Mouse (Mus musculus): Measurements from ENCODE around the gene Amtn. TPM values are rescaled to one million over a fixed set of nuclear protein-coding genes. Genes with fewer than 3 reads are reported as not detected.
"Not testable (repeated sequence)": the region's sequence is repeated elsewhere in the genome, so short reads cannot be mapped to it uniquely, and the experiment has no call there.

Amtn gene
- total RNA-seq (2017) = not detected in 3 replicates

- ATAC-seq (replicated peaks; ENCODE audit: insufficient number of reproducible peaks, low FRiP score, low TSS enrichment, poor library complexity, severe bottlenecking) = no peak
Observed at GRCm38 (mm10) chr5:88375808-88376207, at the start of gene Amtn. Gene Amtn, plus strand, starts transcription at chr5:88376108.

- ATAC-seq (replicated peaks; ENCODE audit: insufficient number of reproducible peaks, low FRiP score, low TSS enrichment, poor library complexity, severe bottlenecking) = not testable (repeated sequence)
Observed at GRCm38 (mm10) chr5:88348533-88348932, 27.4 kb upstream of the Amtn start.

- no peak for ATAC-seq (replicated peaks; ENCODE audit: insufficient number of reproducible peaks, low FRiP score, low TSS enrichment, poor library complexity, severe bottlenecking)
Observed at GRCm38 (mm10) chr5:88364768-88365167, 11.1 kb upstream of the Amtn start.

- ATAC-seq (replicated peaks; ENCODE audit: insufficient number of reproducible peaks, low FRiP score, low TSS enrichment, poor library complexity, severe bottlenecking) = no peak
Observed at GRCm38 (mm10) chr5:88366886-88367285, 9.0 kb upstream of the Amtn start.

- ATAC-seq (replicated peaks; ENCODE audit: insufficient number of reproducible peaks, low FRiP score, low TSS enrichment, poor library complexity, severe bottlenecking) = no peak
Observed at GRCm38 (mm10) chr5:88370578-88371232, 5.2 kb upstream of the Amtn start.

- no peak for ATAC-seq (replicated peaks; ENCODE audit: insufficient number of reproducible peaks, low FRiP score, low TSS enrichment, poor library complexity, severe bottlenecking)
Observed at GRCm38 (mm10) chr5:88372563-88372962, 3.3 kb upstream of the Amtn start.

GRCm38 (mm10) chr5:88391960-88392359, 16.1 kb downstream of the Amtn start:
- ATAC-seq (replicated peaks; ENCODE audit: insufficient number of reproducible peaks, low FRiP score, low TSS enrichment, poor library complexity, severe bottlenecking) = not testable (repeated sequence)

- ATAC-seq (replicated peaks; ENCODE audit: insufficient number of reproducible peaks, low FRiP score, low TSS enrichment, poor library complexity, severe bottlenecking) = no peak
Observed at GRCm38 (mm10) chr5:88398581-88398980, 22.7 kb downstream of the Amtn start.

- no peak for ATAC-seq (replicated peaks; ENCODE audit: insufficient number of reproducible peaks, low FRiP score, low TSS enrichment, poor library complexity, severe bottlenecking)
Observed at GRCm38 (mm10) chr5:88399849-88400248, 23.9 kb downstream of the Amtn start.

- ATAC-seq (replicated peaks; ENCODE audit: insufficient number of reproducible peaks, low FRiP score, low TSS enrichment, poor library complexity, severe bottlenecking) = no peak
Observed at GRCm38 (mm10) chr5:88401464-88401863, 25.6 kb downstream of the Amtn start.

- no peak for ATAC-seq (replicated peaks; ENCODE audit: insufficient number of reproducible peaks, low FRiP score, low TSS enrichment, poor library complexity, severe bottlenecking)
Observed at GRCm38 (mm10) chr5:88420319-88421065, 44.6 kb downstream of the Amtn start.

GRCm38 (mm10) chr5:88424892-88425291, 49.0 kb downstream of the Amtn start:
- ATAC-seq (replicated peaks; ENCODE audit: insufficient number of reproducible peaks, low FRiP score, low TSS enrichment, poor library complexity, severe bottlenecking) = not testable (repeated sequence)

- no peak for ATAC-seq (replicated peaks; ENCODE audit: insufficient number of reproducible peaks, low FRiP score, low TSS enrichment, poor library complexity, severe bottlenecking)
Observed at GRCm38 (mm10) chr5:88426753-88427152, 50.8 kb downstream of the Amtn start.

Other genes starting within 250 kb of the Amtn start
- gene Gm11115, start 222.0 kb upstream of the Amtn start, total RNA-seq (2017) = not detected in 3 replicates
- gene Gm7714, start 107.2 kb upstream of the Amtn start, total RNA-seq (2017) = not detected in 3 replicates
- gene Prol1, start 58.8 kb upstream of the Amtn start, total RNA-seq (2017) = not detected in 3 replicates
- not detected in 3 replicates for gene Ambn, start 79.9 kb downstream of the Amtn start, total RNA-seq (2017)
- not detected in 3 replicates for gene Enam, start 111.9 kb downstream of the Amtn start, total RNA-seq (2017)
- gene Jchain, start 151.8 kb downstream of the Amtn start, total RNA-seq (2017) = 227 to 282 TPM (median 255 TPM) in 3 replicates
- 68.4 to 86.2 TPM (median 73.0 TPM) in 3 replicates for gene Utp3, start 178.4 kb downstream of the Amtn start, total RNA-seq (2017)
- gene Rufy3, start 188.9 kb downstream of the Amtn start, total RNA-seq (2017) = 27.2 to 35.3 TPM (median 32.9 TPM) in 3 replicates

Measured in monocyte, adult 5-6 weeks (primary cell).